Mouse (Mus musculus): ENCODE data around the gene Trmt44.
"Not testable (repeated sequence)": the region's sequence is repeated elsewhere in the genome, so short reads cannot be mapped to it uniquely, and the experiment has no call there.

Trmt44 gene

DNA sequence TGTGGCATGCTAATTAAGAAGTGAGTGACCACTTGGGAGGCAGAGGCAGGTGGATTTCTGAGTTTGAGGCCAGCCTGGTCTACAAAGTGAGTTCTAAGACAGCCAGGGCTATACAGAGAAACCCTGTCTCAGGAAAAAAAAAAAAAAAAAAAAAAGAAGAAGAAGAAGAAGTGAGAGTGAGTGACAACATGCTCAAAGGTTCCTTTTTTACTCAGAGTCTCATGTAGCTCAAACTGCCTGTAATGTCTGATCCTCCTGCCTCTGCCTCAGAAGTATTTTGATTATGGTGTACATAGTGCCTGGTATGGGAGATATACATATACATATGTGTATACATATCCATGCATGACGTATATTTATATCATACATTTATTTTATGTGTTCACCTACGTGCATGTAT, 9.4 kb upstream of the Trmt44 start:
- DNase-seq = not testable (repeated sequence)

DNA sequence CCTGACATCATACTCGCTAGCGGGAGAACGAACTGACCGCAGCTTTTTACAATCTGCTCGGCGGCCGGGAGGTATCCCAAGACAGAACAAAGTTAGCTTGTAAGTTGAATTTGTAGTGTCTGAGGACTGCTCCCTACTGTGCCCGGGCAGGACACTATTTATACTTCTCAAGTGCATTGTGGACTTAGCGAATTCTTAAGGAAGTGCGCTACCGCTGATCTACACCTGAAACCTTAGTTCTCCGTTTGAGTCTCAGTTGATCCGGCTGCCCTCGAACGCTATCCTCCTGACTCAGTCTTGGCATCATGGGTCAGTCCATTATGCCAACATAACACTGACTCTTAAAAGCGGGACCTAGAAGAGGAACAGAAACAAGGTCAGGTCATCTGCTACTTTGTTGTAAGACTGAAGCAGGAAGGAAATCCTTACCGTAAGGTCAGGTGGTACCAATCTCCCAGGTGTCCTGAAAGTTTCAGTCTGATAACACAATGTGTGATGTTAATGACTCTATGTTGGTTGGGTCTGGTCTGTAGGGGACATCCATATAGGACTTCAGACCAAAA, 8.4 kb upstream of the Trmt44 start:
- no peak for DNase-seq

DNA sequence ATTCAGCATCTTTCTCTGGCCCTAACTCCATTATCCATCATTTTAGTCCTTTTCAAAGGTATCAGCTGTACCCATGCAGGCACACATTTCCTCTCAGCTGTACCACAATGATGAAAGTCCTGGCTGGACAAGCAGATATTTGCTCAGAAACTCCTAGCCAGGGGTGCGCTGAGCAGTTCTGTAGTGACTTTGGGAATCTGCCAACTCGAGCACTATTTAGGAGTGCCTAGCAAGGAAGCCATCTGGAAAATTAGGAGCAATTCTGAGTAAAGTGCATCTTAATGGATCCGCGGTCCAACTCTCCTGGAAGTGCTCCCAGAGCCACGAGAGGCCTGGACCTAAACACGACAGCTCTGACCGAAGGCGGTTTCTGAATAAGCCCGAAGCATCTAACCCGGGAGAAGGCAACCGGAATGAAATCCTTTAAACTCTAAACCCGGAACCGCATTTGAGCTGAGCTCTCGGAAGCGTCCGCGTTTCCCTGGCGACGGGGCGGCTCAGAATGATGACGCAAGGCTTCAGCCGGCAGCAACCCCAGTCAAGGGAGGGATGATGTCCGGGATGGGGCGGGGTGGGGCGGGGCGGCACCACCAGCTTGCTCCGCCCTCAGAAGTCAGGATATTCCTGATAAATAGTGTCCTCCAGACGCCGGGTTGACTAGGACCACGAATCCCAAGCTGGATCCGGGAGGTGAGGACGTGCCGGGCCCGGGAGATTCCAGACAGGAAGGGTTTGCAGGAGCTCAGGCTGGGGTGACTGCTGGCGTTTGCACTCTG, 7.8 kb upstream of the Trmt44 start, which contains the start of gene Acox3:
Gene Acox3 (plus strand): TSS at position 596 of the 776 bp plus-strand sequence.
- DNase-seq = peak; percentile 97

DNA sequence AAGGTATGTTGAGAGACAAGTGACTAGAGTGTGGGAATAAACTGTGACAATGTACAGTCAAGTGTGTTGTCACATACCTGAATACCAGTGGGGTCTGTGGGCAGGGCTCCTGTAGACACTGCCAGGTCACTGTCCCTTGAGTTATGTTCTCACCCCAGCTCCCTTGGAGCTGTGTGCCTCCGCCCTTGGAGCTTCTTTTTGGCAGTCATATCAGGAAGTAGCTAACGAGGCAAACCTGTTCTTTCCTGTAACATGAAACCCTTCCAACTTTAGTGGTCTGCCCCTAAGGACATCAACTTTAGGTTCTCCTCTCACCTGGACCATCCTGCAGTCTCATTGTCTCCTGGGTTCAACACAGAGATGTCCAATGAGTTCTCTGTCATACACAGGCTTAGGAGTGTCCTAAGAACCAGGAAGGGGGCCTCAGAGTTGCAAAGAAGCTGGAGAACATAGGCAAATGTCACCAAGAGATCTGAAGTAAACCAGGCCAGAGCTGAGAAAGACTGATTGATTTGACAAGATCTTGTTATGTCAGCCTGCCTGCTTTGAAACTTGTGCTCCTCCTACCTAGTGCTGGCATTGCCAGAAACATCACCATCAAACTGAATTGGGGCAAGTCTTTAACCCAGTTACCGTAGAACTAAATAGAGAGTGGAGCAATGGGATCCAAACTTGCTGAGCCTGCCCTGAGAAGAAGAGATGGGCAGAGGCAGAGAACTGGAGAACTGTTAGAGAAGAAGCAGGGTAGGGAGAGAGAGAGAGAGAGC, 5.5 kb upstream of the Trmt44 start:
- no peak for DNase-seq

GRCm38 (mm10) chr5:35579247-35579893, 4.5 kb upstream of the Trmt44 start:
- DNase-seq = no peak

- DNase-seq = no peak
These were observed 3.5 kb upstream of the Trmt44 start for GRCm38 (mm10) chr5:35578411-35578810.

GRCm38 (mm10) chr5:35576409-35577020, 1.6 kb upstream of the Trmt44 start:
- DNase-seq = no peak

DNA sequence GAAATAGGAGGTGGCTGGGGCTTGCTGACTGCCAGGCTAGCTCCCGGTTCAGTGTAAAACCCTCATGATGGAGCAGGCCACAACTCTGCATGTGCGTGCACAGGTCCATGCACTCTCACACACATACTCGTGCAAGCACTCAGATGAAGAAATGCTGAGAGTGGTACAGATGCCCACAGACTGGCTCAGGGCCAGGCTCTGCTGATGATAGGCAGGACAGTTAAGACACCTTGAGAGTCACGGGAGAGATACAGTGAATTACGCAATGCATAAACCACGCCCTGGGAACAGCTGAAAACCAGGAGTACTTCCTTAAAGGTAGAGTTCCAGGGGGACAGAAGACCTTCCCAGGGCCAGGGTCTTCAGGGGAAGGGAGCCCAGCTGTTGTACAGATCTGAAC, 3.3 kb downstream of the Trmt44 start:
- DNase-seq = no peak

DNA sequence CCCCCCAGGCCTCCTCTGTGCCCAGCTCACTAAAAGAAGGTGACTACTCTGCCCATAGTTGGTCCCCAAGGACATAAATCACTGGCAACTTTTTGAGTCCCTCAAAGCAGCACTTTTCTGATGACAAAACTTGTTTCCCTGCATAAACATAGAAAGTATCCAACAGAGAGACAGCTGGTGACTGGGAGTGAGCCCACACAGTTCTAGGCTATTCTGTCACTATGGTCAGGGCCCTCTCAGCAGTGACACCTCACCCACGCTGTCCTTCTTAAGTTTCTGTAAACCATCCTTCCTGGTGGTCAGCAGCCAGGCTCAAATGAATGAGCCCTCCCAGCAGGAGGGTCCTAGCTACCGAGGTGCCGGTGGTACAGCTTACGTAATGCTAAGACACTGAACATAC, 8.2 kb downstream of the Trmt44 start:
- DNase-seq = no peak

DNA sequence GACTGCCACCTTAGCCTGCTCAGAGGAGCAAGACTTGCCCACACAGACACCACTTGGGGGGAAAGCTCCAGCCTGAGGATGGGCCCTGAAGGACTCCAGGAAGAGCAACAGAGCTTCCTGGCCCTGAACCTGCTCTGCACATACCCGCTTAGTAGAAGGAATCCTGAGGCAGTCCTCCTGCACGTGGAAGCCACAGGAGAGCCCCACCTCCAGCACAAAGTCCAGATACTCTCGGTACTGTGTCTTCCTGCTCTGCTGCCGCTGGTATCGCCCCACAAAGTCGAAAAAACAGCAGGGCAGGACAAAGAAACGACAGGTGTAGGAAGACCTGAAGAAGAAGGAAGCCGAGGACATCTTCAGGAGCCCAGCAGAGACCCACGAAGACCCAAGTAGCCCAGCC, 9.7 kb downstream of the Trmt44 start:
- DNase-seq = peak; percentile 62

GRCm38 (mm10) chr5:35563449-35563848, 11.4 kb downstream of the Trmt44 start:
- DNase-seq = peak; percentile 80

GRCm38 (mm10) chr5:35562616-35563015, 12.3 kb downstream of the Trmt44 start:
- no peak for DNase-seq

GRCm38 (mm10) chr5:35559447-35559846, 15.4 kb downstream of the Trmt44 start:
- DNase-seq = no peak

- no peak for DNase-seq
These were observed 16.8 kb downstream of the Trmt44 start for GRCm38 (mm10) chr5:35557946-35558621.

DNA sequence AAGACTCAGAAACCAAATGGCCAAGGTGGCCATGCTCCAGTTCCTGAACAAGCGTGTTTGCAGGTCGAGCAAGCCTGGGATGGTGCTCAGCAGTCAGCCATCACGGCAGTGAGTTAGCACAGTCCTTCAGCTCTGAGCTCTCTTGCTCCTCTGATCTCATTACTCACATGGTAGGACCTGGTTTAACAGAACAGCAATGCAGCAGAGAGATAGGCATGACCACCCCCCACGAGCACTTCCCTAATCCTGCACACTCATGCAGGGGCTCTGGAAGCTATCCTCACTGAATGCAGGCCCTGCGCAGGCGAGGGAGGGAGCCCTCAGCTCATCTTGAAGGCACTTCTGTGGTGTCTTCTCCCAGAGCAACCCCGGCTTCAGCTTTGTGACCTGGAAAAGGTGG, 18.5 kb downstream of the Trmt44 start:
- DNase-seq = no peak

DNA sequence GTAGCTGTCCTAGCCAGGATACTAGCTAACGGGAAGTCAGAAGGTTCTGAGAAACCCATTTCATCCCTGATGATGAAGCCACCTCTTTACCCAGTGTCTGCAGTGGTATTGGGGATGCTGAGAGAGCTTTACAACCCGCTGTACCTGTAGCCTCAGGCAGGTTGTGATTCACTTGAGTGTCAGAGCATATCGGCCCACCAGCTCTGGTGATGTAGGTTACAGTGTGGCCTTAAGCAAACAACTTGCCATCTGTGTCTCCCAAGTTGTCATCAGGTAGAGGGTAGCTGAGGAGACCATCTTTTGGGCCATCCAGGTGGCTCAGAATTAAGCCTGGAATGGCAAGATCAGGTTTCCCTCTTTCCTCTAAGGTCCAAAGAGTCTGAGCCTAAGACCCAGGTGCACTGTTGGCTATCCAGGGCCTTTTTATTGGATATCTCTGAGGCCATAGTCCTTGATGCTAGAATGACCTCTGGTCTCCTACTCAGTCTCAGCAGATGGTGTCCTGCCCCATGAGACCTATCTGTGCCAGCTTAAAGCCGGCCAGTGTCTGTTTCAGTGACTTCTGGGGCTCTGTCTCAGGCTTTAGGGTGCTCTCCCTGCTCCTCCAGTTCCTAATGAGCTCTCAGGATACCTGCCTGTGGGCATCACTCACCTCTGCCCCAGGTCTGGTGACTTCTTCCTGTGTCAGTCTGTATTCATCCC, 21.9 kb downstream of the Trmt44 start:
- no peak for DNase-seq

DNA sequence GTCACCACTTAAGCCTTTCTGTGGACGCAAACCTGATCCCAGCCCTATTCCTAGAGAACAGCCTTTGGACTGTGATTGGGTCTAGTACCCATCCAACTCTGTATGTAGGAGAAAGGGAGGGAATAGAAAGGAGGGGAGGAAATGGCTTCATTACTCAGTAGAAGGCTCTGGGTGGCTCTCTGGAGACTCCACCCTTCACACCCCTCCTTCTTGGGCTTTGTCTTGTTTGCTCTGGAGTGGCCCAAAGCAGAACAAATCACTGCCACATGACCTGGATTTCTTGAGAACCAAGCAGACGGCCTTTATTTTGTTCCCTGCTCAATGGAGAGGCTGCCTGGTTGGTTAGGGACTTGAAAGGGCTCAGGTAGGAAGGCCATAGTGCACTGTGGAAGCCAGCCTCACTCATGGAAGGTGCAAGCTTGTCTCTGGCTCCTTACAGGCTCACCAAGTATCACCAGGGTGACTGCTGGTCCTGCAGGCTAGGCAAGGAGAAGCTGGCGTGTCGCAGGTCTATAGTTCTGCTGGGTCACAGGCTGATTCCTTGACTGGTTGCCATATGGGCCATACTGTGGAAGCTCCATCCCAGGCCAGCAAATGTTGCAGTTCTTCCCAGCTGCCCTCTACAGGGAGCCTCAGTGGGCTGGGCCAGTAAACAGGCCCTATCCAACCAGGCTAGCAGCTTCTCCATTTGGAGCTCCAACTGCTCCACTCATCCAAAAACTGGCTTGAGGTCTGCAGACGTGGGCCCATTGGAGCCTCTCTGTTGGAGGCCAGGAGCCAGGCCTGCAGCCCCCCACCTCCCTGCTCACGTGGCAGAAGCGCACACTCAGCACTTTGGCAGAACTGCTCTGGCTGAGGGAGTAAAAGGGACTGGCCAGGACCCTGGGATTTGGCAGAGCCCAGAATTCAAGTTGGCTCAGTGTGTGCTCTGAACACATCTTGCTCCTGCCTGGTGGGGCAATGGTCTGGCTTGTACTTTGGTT, 22.7 kb downstream of the Trmt44 start:
- DNase-seq = no peak

DNA sequence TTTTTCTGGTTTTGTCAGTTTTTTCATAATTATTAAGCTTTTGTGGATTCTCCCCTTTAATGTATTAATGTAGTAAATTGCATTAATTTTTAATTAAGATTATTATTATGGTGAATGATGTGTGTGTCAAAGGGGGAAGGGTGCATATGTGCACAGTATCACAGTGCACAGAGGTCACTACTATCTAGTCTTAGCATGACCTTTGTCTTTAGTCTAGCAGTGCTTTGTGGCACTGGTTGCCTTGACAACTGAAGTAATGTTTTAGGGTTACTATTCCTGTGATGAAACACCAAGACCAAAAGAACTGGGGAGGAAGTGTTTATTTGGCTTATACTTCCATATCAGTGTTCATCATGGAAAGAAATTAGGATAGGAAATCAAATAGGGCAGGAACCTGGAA, 28.7 kb downstream of the Trmt44 start:
- no peak for DNase-seq

GRCm38 (mm10) chr5:35541059-35541790, 33.6 kb downstream of the Trmt44 start:
- DNase-seq = no peak

- DNase-seq = no peak
These were observed 34.3 kb downstream of the Trmt44 start for GRCm38 (mm10) chr5:35540555-35540954.
